Mouse (Mus musculus) liver, embryonic 11.5 days (tissue): ENCODE measurements at regions not wholly inside any gene's neighbourhood (a gene's known extent, or its start where the extent isn't known, plus 50 kb on each side); places are given as distances from the start of the nearest gene placed in this dataset.

Experiments used
- ATAC-seq: fragments of 200-750 bp; cut with Nextera tagmentation; replicated peaks from 2 replicates; pipeline ENCODE4 v1.8.0; 2017; ENCODE audit warnings: moderate number of reproducible peaks, mild to moderate bottlenecking, moderate TSS enrichment, moderate library complexity; ENCODE audit not compliant: low FRiP score
- DNase-seq: peaks from one replicate; pipeline ENCODE4 v3.0.0-alpha.2; 2017; ENCODE audit warnings: low spot score
- H3K27ac ChIP-seq: fragments of 300-500 bp; sonication (generic); 2 replicates; pipeline ENCODE4 v1.5.1; 2014; ENCODE audit warnings: mild to moderate bottlenecking, low read depth, low read length, control low read depth
- H3K27me3 ChIP-seq: fragments of 300-500 bp; sonication (generic); replicated peaks from 2 replicates; pipeline ENCODE4 v1.6.1; 2014; ENCODE audit warnings: low read length, mixed read lengths; ENCODE audit not compliant: control insufficient read depth, insufficient read depth
- H3K36me3 ChIP-seq: fragments of 300-500 bp; sonication (generic); 2 replicates; pipeline ENCODE4 v1.6.1; 2014; ENCODE audit warnings: mild to moderate bottlenecking, low read length, moderate library complexity, mixed read lengths; ENCODE audit not compliant: control insufficient read depth, insufficient read depth
- H3K4me1 ChIP-seq: fragments of 300-500 bp; sonication (generic); replicated peaks from 2 replicates; pipeline ENCODE4 v1.6.1; 2014; ENCODE audit warnings: low read length, mixed read lengths; ENCODE audit not compliant: control insufficient read depth, insufficient read depth
- H3K4me2 ChIP-seq: fragments of 300-500 bp; sonication (generic); 2 replicates; pipeline ENCODE4 v1.6.1; 2014; ENCODE audit warnings: mild to moderate bottlenecking, control low read depth, moderate library complexity
- H3K4me3 ChIP-seq: fragments of 300-500 bp; sonication (generic); 2 replicates; pipeline ENCODE4 v1.5.1; 2014; ENCODE audit warnings: low read depth, low read length, control low read depth
- H3K9ac ChIP-seq: fragments of 300-500 bp; sonication (generic); 2 replicates; pipeline ENCODE4 v1.6.1; 2014; ENCODE audit warnings: low read depth, low read length, control low read depth
- H3K9me3 ChIP-seq: fragments of 300-500 bp; sonication (generic); 2 replicates; pipeline ENCODE4 v1.6.1; 2016; ENCODE audit warnings: low read length, inconsistent platforms, mixed read lengths; ENCODE audit not compliant: control insufficient read depth
- WGBS: fragments of 180-500 bp; shearing (Covaris S2); extraction: QIAGEN DNeasy Blood & Tissue Kit; methylation state at CpG from one replicate; pipeline ENCODE4 v1.1.7; 2014; 5-methylcytosine and 5-hydroxymethylcytosine counted together

DNA sequence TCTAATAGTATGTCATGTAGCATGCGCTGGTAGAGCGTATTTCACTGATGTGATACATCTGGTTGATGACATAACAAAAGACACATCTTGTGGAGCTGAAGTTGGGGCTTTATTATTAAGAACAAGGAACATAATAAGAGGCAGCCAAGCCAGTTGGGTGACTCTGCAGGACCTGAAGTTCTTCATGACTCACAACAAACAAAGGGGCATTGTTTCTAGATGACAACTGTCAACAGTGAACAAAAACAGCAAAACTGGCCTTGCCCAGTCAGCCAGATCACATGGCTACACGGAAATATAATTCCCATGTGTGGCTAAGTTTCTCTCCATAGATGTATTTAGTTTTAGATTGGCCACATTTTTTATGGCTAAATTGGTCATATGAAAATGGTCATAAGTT lies 172.7 kb upstream of the Runx1 start:
- no peaks in the 10 kb centered on the region for H3K36me3 ChIP-seq
- ATAC-seq (no peak), DNase-seq (no peak)
- no peaks in the 10 kb centered on the region for H3K4me1 ChIP-seq
- H3K27me3 ChIP-seq = peaks cover 5% of the 10 kb centered on the region; the same call in 1 of the 2 replicates
- no peak overlapping the region for H3K9ac ChIP-seq
- no peak overlapping the region for H3K4me3 ChIP-seq
- WGBS = 85% methylated on average over 3 of the region's 3 CpGs
- H3K9me3 ChIP-seq = no peaks in the 10 kb centered on the region
- no peak overlapping the region for H3K27ac ChIP-seq
- no peak overlapping the region for H3K4me2 ChIP-seq

DNA sequence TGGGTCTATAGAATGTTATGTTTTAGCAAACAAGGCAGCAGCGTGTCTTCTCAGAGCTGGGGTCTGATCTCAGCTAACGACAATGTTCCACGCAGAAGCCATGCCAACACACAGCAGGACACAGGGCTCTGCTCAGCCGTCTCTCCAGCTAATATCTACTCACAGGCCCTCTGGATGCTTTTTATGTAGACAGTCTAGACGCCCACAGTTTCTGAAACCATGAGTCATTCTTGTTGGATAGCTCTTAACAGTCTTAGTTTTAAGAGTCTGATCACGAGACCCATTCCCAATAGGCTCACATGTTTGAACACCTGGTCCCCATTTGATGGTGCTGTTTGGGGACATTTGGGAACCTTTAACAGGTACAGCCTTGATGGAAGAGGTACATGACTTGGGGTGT lies 171.7 kb upstream of the Runx1 start:
- H3K27me3 ChIP-seq = peaks cover 5% of the 10 kb centered on the region; the same call in 1 of the 2 replicates
- H3K4me1 ChIP-seq = no peaks in the 10 kb centered on the region
- no peaks in the 10 kb centered on the region for H3K9me3 ChIP-seq
- ATAC-seq (no peak), DNase-seq (no peak)
- H3K4me2 ChIP-seq = no peak overlapping the region
- WGBS = 72% methylated on average over 6 of the region's 6 CpGs
- no peak overlapping the region for H3K27ac ChIP-seq
- no peak overlapping the region for H3K4me3 ChIP-seq
- no peak overlapping the region for H3K9ac ChIP-seq
- H3K36me3 ChIP-seq = no peaks in the 10 kb centered on the region

DNA sequence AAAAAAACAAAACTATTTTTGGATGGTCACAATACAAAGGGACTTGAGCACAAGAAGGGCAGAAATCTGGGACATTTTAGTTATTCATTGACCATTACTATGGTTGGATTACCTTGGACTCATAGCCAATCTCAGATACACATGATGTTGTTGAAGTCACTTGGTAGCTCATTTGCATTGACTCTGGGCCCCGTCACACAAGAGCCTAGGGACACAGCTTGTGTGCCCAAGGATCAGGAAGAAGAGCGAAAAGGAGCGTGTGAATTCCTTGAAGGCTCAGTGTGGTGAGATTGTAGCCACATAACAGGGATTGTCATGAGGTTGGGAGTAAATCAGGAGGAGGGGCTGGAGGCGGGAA lies 170.0 kb upstream of the Runx1 start:
- DNase-seq (no peak), ATAC-seq (no peak)
- WGBS = 63% methylated on average over 4 of the region's 4 CpGs
- H3K9me3 ChIP-seq = no peaks in the 10 kb centered on the region
- H3K36me3 ChIP-seq = no peaks in the 10 kb centered on the region
- H3K4me2 ChIP-seq = no peak overlapping the region
- peaks cover 5% of the 10 kb centered on the region; the same call in 1 of the 2 replicates for H3K27me3 ChIP-seq
- no peak overlapping the region for H3K27ac ChIP-seq
- H3K9ac ChIP-seq = no peak overlapping the region
- H3K4me1 ChIP-seq = no peaks in the 10 kb centered on the region
- no peak overlapping the region for H3K4me3 ChIP-seq

DNA sequence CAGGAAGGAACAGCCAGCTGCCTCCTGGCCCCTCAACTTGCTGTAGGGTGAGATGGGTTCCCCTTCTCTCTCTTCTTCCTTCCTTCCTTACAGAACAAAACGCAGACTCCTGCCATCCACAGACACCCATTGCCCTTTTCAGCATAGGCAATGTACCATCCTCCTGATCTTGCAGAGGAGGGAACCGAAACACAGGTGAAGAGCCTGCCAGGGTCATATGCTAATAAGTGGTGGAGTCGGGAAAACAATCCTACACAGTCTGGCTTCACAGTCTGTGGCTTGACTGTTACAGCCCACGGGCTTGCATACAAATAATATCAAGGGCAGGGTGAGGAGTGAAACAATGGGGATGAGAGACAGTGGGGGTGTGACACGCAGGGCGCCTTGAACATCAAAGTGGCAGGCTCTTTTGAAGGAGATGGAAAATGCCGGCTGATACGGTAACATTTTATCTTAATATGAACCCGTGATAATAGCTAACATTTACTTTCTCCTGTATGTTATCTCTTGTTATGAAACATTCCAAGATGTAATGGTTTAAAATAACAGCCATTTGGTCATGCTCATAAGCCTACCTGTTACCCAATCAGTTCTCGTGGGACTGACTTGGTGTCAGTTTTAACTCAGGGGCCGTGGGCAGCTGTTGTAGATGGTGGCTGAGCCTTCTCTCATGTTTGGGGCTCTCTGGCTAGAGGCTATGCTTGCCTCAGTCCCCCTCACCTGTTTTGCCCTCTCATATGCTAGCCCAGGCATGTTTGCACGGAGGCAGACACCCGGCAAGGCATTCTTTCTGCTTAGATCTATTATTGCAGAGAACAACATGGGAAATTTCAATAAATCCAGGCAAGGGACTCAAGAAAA lies 169.4 kb upstream of the Runx1 start:
- 63% methylated on average over 13 of the region's 13 CpGs for WGBS
- no peak for ATAC-seq

DNA sequence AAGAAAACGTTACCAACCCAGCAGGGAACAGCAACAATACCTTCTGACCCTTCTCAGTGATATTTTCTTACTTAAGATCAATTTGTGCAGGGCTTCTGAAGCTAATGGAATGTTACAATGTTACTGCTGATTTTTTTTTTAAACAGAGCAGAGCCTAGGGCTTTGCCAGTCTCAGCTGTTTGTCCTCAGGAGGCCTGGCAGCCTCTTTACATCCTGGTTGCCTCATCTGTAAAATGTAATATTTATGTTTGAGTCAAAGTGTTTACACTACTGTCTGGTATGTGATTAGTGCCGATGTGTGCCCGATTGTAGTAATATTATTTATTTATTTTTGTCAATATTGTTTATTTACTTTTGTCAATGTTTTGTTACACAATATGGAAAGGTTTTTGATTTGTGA lies 166.9 kb upstream of the Runx1 start:
- Histone ChIP-seq H3K4me3 (no peak overlapping the region), H3K27ac (no peak overlapping the region), H3K9ac (no peak overlapping the region), H3K9me3 (no peaks in the 10 kb centered on the region), H3K4me2 (no peak overlapping the region), H3K4me1 (no peaks in the 10 kb centered on the region), H3K36me3 (no peaks in the 10 kb centered on the region), H3K27me3 (peaks cover 5% of the 10 kb centered on the region; the same call in 1 of the 2 replicates)
- 62% methylated on average over 3 of the region's 3 CpGs for WGBS
- DNase-seq (no peak), ATAC-seq (no peak)

More for the DNA sequence above, 169.4 kb upstream of the Runx1 start:
- DNase-seq = no peak
- no peak overlapping the region for H3K4me2 ChIP-seq
- no peaks in the 10 kb centered on the region for H3K36me3 ChIP-seq
- no peak overlapping the region for H3K4me3 ChIP-seq
- peaks cover 5% of the 10 kb centered on the region; the same call in 1 of the 2 replicates for H3K27me3 ChIP-seq
- no peak overlapping the region for H3K9ac ChIP-seq
- no peaks in the 10 kb centered on the region for H3K9me3 ChIP-seq
- H3K4me1 ChIP-seq = no peaks in the 10 kb centered on the region
- no peak overlapping the region for H3K27ac ChIP-seq

DNA sequence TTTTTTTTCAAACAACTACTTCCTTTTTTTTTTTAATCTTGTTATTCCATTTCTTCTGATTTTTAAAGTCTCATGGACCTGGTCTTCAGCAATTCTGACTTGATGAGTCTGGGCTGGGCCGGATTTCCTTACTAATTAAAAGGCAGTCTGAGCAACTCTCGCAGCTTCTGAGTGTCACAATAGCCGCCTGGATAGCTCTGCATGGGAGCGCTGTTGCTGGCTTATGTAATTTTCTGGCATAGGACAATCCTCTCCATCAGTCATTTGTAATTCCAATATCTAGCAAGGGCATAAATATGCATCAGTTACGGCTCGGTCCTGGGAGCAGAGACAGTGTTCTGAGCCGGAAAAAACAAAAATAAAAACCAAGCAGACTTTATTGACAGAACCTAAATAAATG lies 165.5 kb upstream of the Runx1 start:
- WGBS = 82% methylated on average over 7 of the region's 7 CpGs

DNA sequence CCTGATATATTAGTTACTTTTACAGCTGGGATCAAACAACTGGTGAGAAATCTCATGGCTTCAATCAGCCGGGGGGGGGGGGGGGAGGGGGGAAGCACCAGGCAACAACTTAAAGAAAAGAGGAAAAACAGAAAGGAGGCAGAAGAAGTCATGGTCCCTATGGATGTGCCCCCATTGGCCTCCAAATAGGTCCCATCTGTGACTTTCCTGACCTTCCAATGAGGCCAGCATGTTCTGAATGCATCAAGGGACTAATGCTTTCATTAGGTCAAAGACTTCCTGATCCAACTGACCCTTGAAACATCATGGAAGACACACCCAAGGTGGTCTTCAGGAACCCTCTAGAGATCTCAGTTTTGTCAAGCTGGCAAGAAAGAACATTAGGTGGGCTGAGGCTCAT lies 162.5 kb upstream of the Runx1 start:
- Histone ChIP-seq H3K9ac (no peak overlapping the region), H3K27ac (no peak overlapping the region), H3K9me3 (no peaks in the 10 kb centered on the region), H3K4me1 (no peaks in the 10 kb centered on the region), H3K4me2 (no peak overlapping the region), H3K27me3 (no peaks in the 10 kb centered on the region), H3K4me3 (no peak overlapping the region), H3K36me3 (no peaks in the 10 kb centered on the region)
- DNase-seq (no peak), ATAC-seq (no peak)
- WGBS = 38% methylated on average over 1 of the region's 1 CpGs

More for the DNA sequence above, 165.5 kb upstream of the Runx1 start:
- Histone ChIP-seq H3K27ac (no peak overlapping the region), H3K9me3 (no peaks in the 10 kb centered on the region), H3K36me3 (no peaks in the 10 kb centered on the region), H3K27me3 (peaks cover 5% of the 10 kb centered on the region; the same call in 1 of the 2 replicates), H3K4me3 (no peak overlapping the region), H3K4me1 (no peaks in the 10 kb centered on the region), H3K4me2 (no peak overlapping the region), H3K9ac (no peak overlapping the region)
- ATAC-seq = no peak
- no peak for DNase-seq

DNA sequence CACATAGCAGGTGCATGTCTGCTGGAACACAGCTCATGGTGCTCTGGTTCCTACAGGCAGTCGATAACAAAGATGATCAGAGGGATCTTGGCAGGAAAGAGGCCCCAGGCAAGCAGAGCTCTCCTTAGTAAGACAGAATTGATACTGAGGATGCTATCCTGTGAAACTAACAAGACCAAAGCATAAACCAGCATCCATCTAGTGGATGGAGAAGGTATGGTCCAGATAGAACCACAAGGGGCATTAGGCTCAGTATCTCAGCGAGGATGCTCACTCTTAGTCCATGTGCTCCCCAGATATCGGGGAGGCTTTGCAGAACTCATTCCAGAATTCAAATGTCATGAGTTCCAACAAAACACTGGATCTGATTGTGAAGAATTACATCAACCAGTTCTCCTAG lies 162.1 kb upstream of the Runx1 start:
- Histone ChIP-seq H3K9me3 (no peaks in the 10 kb centered on the region), H3K4me1 (no peaks in the 10 kb centered on the region), H3K36me3 (no peaks in the 10 kb centered on the region), H3K27ac (no peak overlapping the region), H3K9ac (no peak overlapping the region), H3K4me3 (no peak overlapping the region), H3K4me2 (no peak overlapping the region), H3K27me3 (no peaks in the 10 kb centered on the region)
- ATAC-seq (no peak), DNase-seq (no peak)
- WGBS = 84% methylated on average over 3 of the region's 3 CpGs

DNA sequence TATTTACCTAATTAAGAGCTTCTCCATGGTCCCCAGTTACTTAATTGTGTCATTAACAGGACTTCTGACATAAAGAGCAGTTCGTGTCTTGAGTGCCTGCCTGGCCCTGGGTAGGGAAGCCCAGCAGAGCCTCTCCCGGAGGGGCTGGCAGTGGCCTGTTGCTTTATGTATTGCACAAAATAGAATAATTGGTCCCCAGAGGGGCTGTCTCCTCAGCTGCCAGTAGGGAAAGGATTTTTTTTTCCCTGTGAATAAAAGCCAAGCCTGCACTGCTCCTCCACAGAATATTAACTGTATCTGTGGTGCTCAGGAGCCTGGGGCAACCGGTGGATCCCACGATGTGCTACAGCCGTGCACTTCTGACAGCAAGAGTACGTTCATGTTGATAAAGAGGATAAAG lies 159.8 kb upstream of the Runx1 start:
- no peak for ATAC-seq
- Histone ChIP-seq H3K27ac (no peak overlapping the region), H3K4me3 (no peak overlapping the region), H3K9ac (no peak overlapping the region), H3K36me3 (no peaks in the 10 kb centered on the region), H3K27me3 (no peaks in the 10 kb centered on the region), H3K4me2 (no peak overlapping the region), H3K9me3 (no peaks in the 10 kb centered on the region), H3K4me1 (no peaks in the 10 kb centered on the region)
- 68% methylated on average over 6 of the region's 6 CpGs for WGBS
- DNase-seq = no peak
